Mouse (Mus musculus): ENCODE measurements at regions not wholly inside any gene's neighbourhood (a gene's known extent, or its start where the extent isn't known, plus 50 kb on each side); places are given as distances from the start of the nearest gene placed in this dataset.

GRCm38 (mm10) chr12:36780761-36781160 lies 327.6 kb upstream of the Meox2 start:
- TF ChIP-seq NRF1 (IDR thresholded peaks at IDR 0.05; ENCODE audit: low read depth, low read length) (no peak), CTCF (conservative IDR thresholded peaks at IDR 0.05 in 1 of 2, IDR thresholded peaks at IDR 0.05 in 1 of 2; ENCODE audit: low read depth in 2 of 2, low read length in 2 of 2) (no peak), ZMIZ1 (IDR thresholded peaks at IDR 0.05; ENCODE audit: low read depth, low read length) (no peak), POLR2A (IDR thresholded peaks at IDR 0.05; ENCODE audit: low read depth, low read length) (no peak), USF1 (IDR thresholded peaks at IDR 0.05; ENCODE audit: low read depth, low read length) (no peak)
